ENCODE assay signal across 32 mouse cellular contexts in genomic region chr6:138077681-138078439, GRCm38 (mm10). TPM values are rescaled to one million over a fixed set of nuclear protein-coding genes. Genes with fewer than 3 reads are reported as not detected.
A peak's percentile ranks its signal among the peaks of the same experiment; 100 is the strongest.
DNase-seq lines count a peak whose midpoint lies in the region; ATAC-seq and TF ChIP-seq lines count a peak whose summit lies in the region.
"Had no signal": no experiment of that assay in that cellular context is flagged by ENCODE, and none has a peak within 500 bp of the region (broad histone marks: within the 10 kb centered on the region; RNA-seq: fewer than 3 reads in every experiment).

No protein-coding gene starts in this region.

- WGBS in liver, adult 2 months: 59% methylated on average over 5 of the region's 5 CpGs
- WGBS in liver, postnatal 0 days (ENCODE audit: insufficient replicate concordance): 60% methylated on average over 5 of the region's 5 CpGs
- WGBS in intestine, embryonic 16.5 days: 60% methylated on average over 5 of the region's 5 CpGs
- 64% methylated on average over 5 of the region's 5 CpGs for WGBS in stomach, embryonic 15.5 days
- WGBS in embryonic facial prominence, embryonic 10.5 days: 91% methylated on average over 5 of the region's 5 CpGs
- WGBS in hindbrain, postnatal 0 days: 80% methylated on average over 5 of the region's 5 CpGs

- no peaks in the 10 kb centered on the region for H3K9me3 ChIP-seq in liver, postnatal 0 days (ENCODE audit: low read length)
- no peaks in the 10 kb centered on the region for H3K9me3 ChIP-seq in intestine, embryonic 16.5 days (ENCODE audit: control insufficient read depth, low read length)
- H3K9me3 ChIP-seq in stomach, embryonic 15.5 days: no peaks in the 10 kb centered on the region
- H3K9me3 ChIP-seq in embryonic facial prominence, embryonic 10.5 days: no peaks in the 10 kb centered on the region
- H3K9me3 ChIP-seq in hindbrain, postnatal 0 days (ENCODE audit: low read length): no peaks in the 10 kb centered on the region
- H3K9me3 ChIP-seq: embryonic facial prominence, embryonic 13.5 days; forebrain, embryonic 10.5 days; forebrain, embryonic 13.5 days; heart, embryonic 10.5 days; heart, embryonic 13.5 days had no signal

- no peaks in the 10 kb centered on the region; the same call in 1 of the 2 replicates for H3K79me2 ChIP-seq in liver, adult 2 months (ENCODE audit: control insufficient read depth, insufficient read depth, low read length)

- H3K27ac ChIP-seq in liver, adult 2 months (replicated peaks; ENCODE audit: insufficient read depth, low read depth, low read length): peak overlapping the region; percentile 28; the same call in 1 of the 2 replicates
- no peak overlapping the region for H3K27ac ChIP-seq in liver, postnatal 0 days (ENCODE audit: low read depth)
- H3K27ac ChIP-seq in intestine, embryonic 16.5 days (ENCODE audit: low read length): no peak overlapping the region
- no peak overlapping the region for H3K27ac ChIP-seq in stomach, embryonic 15.5 days
- no peak overlapping the region for H3K27ac ChIP-seq in embryonic facial prominence, embryonic 10.5 days (replicated peaks)
- H3K27ac ChIP-seq in hindbrain, postnatal 0 days: no peak overlapping the region
- H3K27ac ChIP-seq: embryonic facial prominence, embryonic 13.5 days; forebrain, embryonic 10.5 days; forebrain, embryonic 13.5 days; heart, embryonic 10.5 days; heart, embryonic 13.5 days; hindbrain, embryonic 14.5 days had no signal

- peaks cover 43% of the 10 kb centered on the region for H3K4me1 ChIP-seq in liver, adult 2 months (ENCODE audit: control insufficient read depth, insufficient read depth, low read length)
- peaks cover 11% of the 10 kb centered on the region; the same call in 1 of the 2 replicates for H3K4me1 ChIP-seq in liver, postnatal 0 days (ENCODE audit: insufficient read depth)
- H3K4me1 ChIP-seq in intestine, embryonic 16.5 days (ENCODE audit: control insufficient read depth, insufficient read depth, low read length): no peaks in the 10 kb centered on the region; the same call in 1 of the 2 replicates
- no peaks in the 10 kb centered on the region for H3K4me1 ChIP-seq in stomach, embryonic 15.5 days
- 0 out of 2 replicates have a peak, but pooled peaks cover 2% of the 10 kb centered on the region for H3K4me1 ChIP-seq in embryonic facial prominence, embryonic 10.5 days
- H3K4me1 ChIP-seq in hindbrain, postnatal 0 days (ENCODE audit: insufficient read depth, low read length): no peaks in the 10 kb centered on the region
- H3K4me1 ChIP-seq: forebrain, embryonic 13.5 days; heart, embryonic 10.5 days had no signal

- H3K27me3 ChIP-seq in liver, adult 2 months (ENCODE audit: control insufficient read depth, insufficient read depth, low read length): no peaks in the 10 kb centered on the region
- H3K27me3 ChIP-seq in liver, postnatal 0 days (ENCODE audit: insufficient read depth, low read length): no peaks in the 10 kb centered on the region
- no peaks in the 10 kb centered on the region for H3K27me3 ChIP-seq in intestine, embryonic 16.5 days (replicated peaks; ENCODE audit: control insufficient read depth, insufficient read depth, low read length)
- no peaks in the 10 kb centered on the region for H3K27me3 ChIP-seq in stomach, embryonic 15.5 days (replicated peaks)
- no peaks in the 10 kb centered on the region for H3K27me3 ChIP-seq in embryonic facial prominence, embryonic 10.5 days (replicated peaks; ENCODE audit: low read depth, poor library complexity, severe bottlenecking)
- H3K27me3 ChIP-seq in hindbrain, postnatal 0 days (ENCODE audit: insufficient read depth, low read length): no peaks in the 10 kb centered on the region
- H3K27me3 ChIP-seq: CH12.LX; embryonic facial prominence, embryonic 13.5 days; forebrain, embryonic 13.5 days; heart, embryonic 13.5 days; Patski had no signal

- TF ChIP-seq CTCF in liver, adult 2 months (IDR thresholded peaks at IDR 0.05; ENCODE audit: low read depth, low read length): no peak
- no peak for TF ChIP-seq CTCF in liver, postnatal 0 days (IDR thresholded peaks at IDR 0.05; ENCODE audit: low read depth)
- no peak for TF ChIP-seq CTCF in hindbrain, postnatal 0 days (IDR thresholded peaks at IDR 0.05; ENCODE audit: low read depth)

- no peaks in the 10 kb centered on the region for H3K36me3 ChIP-seq in liver, adult 2 months (ENCODE audit: control insufficient read depth, insufficient read depth, low read length)
- no peaks in the 10 kb centered on the region for H3K36me3 ChIP-seq in liver, postnatal 0 days (replicated peaks; ENCODE audit: insufficient read depth, low read length)
- no peaks in the 10 kb centered on the region for H3K36me3 ChIP-seq in intestine, embryonic 16.5 days (ENCODE audit: control insufficient read depth, insufficient read depth, low read length)
- H3K36me3 ChIP-seq in stomach, embryonic 15.5 days: no peaks in the 10 kb centered on the region
- no peaks in the 10 kb centered on the region for H3K36me3 ChIP-seq in embryonic facial prominence, embryonic 10.5 days (replicated peaks)
- H3K36me3 ChIP-seq in hindbrain, postnatal 0 days (ENCODE audit: insufficient read depth, low read length): no peaks in the 10 kb centered on the region
- H3K36me3 ChIP-seq: embryonic facial prominence, embryonic 13.5 days; forebrain, embryonic 10.5 days; G1E; heart, embryonic 10.5 days; heart, embryonic 13.5 days had no signal

- no peak overlapping the region for H3K9ac ChIP-seq in liver, adult 2 months (ENCODE audit: low read depth, low read length)
- no peak overlapping the region for H3K9ac ChIP-seq in liver, postnatal 0 days (replicated peaks)
- no peak overlapping the region for H3K9ac ChIP-seq in intestine, embryonic 16.5 days (ENCODE audit: low read depth, low read length)
- no peak overlapping the region for H3K9ac ChIP-seq in stomach, embryonic 15.5 days
- no peak overlapping the region for H3K9ac ChIP-seq in hindbrain, postnatal 0 days (replicated peaks; ENCODE audit: low read length)
- H3K9ac ChIP-seq: embryonic facial prominence, embryonic 13.5 days; forebrain, embryonic 13.5 days; heart, embryonic 13.5 days; hindbrain, embryonic 14.5 days had no signal

- peak; percentile 28 for DNase-seq in liver, adult 2 months (ENCODE audit: extremely low read depth, low read depth, low spot score)
- no peak for DNase-seq in liver, postnatal 0 days
- DNase-seq in embryonic facial prominence, embryonic 10.5 days (ENCODE audit: low spot score): no peak
- DNase-seq in urinary bladder, adult 2 months (ENCODE audit: low spot score): no peak
- no peak for DNase-seq in hindbrain, postnatal 0 days (ENCODE audit: low spot score)
- DNase-seq: adrenal gland, postnatal 10 days; B cell, adult 2 months; cerebellum, adult 11 months; cerebellum, adult 2 months; cerebellum, adult 9-11 months; cerebellum, postnatal 25 days; gastrocnemius, postnatal 14 days; heart, adult 18-20 months; heart, postnatal 14 days; heart, postnatal 4 days had no signal

- H3K4me2 ChIP-seq in liver, postnatal 0 days (ENCODE audit: low read depth, low read length): no peak overlapping the region
- H3K4me2 ChIP-seq in intestine, embryonic 16.5 days (ENCODE audit: low read depth, low read length): no peak overlapping the region
- no peak overlapping the region for H3K4me2 ChIP-seq in stomach, embryonic 15.5 days
- no peak overlapping the region for H3K4me2 ChIP-seq in hindbrain, postnatal 0 days (ENCODE audit: low read depth, low read length)
- H3K4me2 ChIP-seq: embryonic facial prominence, embryonic 13.5 days; forebrain, embryonic 13.5 days; heart, embryonic 13.5 days; hindbrain, embryonic 14.5 days had no signal

- no peak for ATAC-seq in liver, postnatal 0 days
- ATAC-seq in intestine, embryonic 16.5 days: peak; percentile 87
- peak; percentile 22; the same call in 1 of the 2 replicates for ATAC-seq in stomach, embryonic 15.5 days (ENCODE audit: insufficient read depth, low FRiP score, low read depth)
- no peak for ATAC-seq in hindbrain, postnatal 0 days
- ATAC-seq: forebrain, embryonic 13.5 days; forebrain, embryonic 16.5 days; Patski had no signal

- TF ChIP-seq POLR2A in liver, adult 2 months (IDR thresholded peaks at IDR 0.05; ENCODE audit: extremely low read depth, insufficient read depth, low read length): no peak

- no peak overlapping the region for H3K4me3 ChIP-seq in liver, adult 2 months (ENCODE audit: insufficient read depth, low read depth, low read length)
- H3K4me3 ChIP-seq in liver, postnatal 0 days (ENCODE audit: low read depth, low read length): no peak overlapping the region
- H3K4me3 ChIP-seq in intestine, embryonic 16.5 days (ENCODE audit: low read length): no peak overlapping the region
- no peak overlapping the region for H3K4me3 ChIP-seq in stomach, embryonic 15.5 days (replicated peaks)
- no peak overlapping the region for H3K4me3 ChIP-seq in embryonic facial prominence, embryonic 10.5 days
- H3K4me3 ChIP-seq in hindbrain, postnatal 0 days (ENCODE audit: low read length): no peak overlapping the region
- H3K4me3 ChIP-seq: embryonic facial prominence, embryonic 13.5 days; erythroblast, embryonic 14.5 days; forebrain, embryonic 10.5 days; forebrain, embryonic 13.5 days; heart, embryonic 10.5 days; heart, embryonic 13.5 days had no signal

- no peak for TF ChIP-seq EP300 in liver, postnatal 0 days (IDR thresholded peaks at IDR 0.05; ENCODE audit: low read depth)

RNA-seq across cellular contexts. Expression of gene Slc15a5, which starts 1.9 kb away (rescaled TPM):
- 0.27 and 1.0 TPM in 2 replicates for total RNA-seq in liver, adult 2 months (2014; rRNA removed)
- polyA plus RNA-seq in liver, adult 2 months (2012; rRNA removed): 1.1 and 1.5 TPM in 2 replicates
- not detected in 2 replicates for polyA plus RNA-seq in liver, postnatal 0 days (2015; fragmentation: Nextera tagmentation; extraction: Ambion mirVana)
- polyA plus RNA-seq in intestine, embryonic 16.5 days (2015; fragmentation: Nextera tagmentation; extraction: Ambion mirVana): not detected in 2 replicates
- not detected in 2 replicates for polyA plus RNA-seq in stomach, embryonic 15.5 days (2015; fragmentation: Nextera tagmentation; extraction: Ambion mirVana)
- not detected in 2 replicates for polyA plus RNA-seq in embryonic facial prominence, embryonic 10.5 days (2016; fragmentation: Nextera tagmentation; extraction: Ambion mirVana)
- polyA plus RNA-seq in urinary bladder, adult 2 months (2012; rRNA removed): 0.36 TPM in 1 of 2 replicates, not detected in the other
- total RNA-seq in hindbrain, postnatal 0 days (2014; rRNA removed): not detected in 2 replicates
- 0.10 and 0.15 TPM in 2 replicates for polyA plus RNA-seq in hindbrain, postnatal 0 days (2015; fragmentation: Nextera tagmentation; extraction: Ambion mirVana)
- total RNA-seq: adrenal gland, postnatal 10 days; CH12.LX; common myeloid progenitor, adult 5-6 weeks; gastrocnemius, postnatal 4 days; heart, postnatal 14 days; heart, postnatal 4 days had no signal
- polyA plus RNA-seq: cerebellum, adult 2 months; embryonic facial prominence, embryonic 13.5 days; erythroblast, embryonic 14.5 days; forebrain, embryonic 10.5 days; forebrain, embryonic 13.5 days; G1E; heart, embryonic 10.5 days; heart, embryonic 13.5 days; heart, embryonic 16.5 days; hindbrain, embryonic 11.5 days; hindbrain, embryonic 14.5 days; Patski had no signal

Comparison
In these comparisons a context has a peak if more than half of its experiments do, and no peak if none do; other contexts are left out.
1. ATAC-seq: peak in intestine, embryonic 16.5 days (single experiment) and stomach, embryonic 15.5 days (single experiment); none in liver, postnatal 0 days (single experiment) and hindbrain, postnatal 0 days (single experiment).